Mouse (Mus musculus) hindbrain, postnatal 0 days (tissue): Measurements from ENCODE around the gene Htr1f. TPM values are rescaled to one million over a fixed set of nuclear protein-coding genes. Genes with fewer than 3 reads are reported as not detected.

Experiments used
- ATAC-seq: fragments of 200-750 bp; cut with Nextera tagmentation; 2 replicates; pipeline ENCODE4 v1.8.0; 2017; ENCODE audit warnings: mild to moderate bottlenecking, moderate TSS enrichment, moderate library complexity
- DNase-seq: peaks from one replicate; pipeline ENCODE4 v3.0.0-alpha.2; 2015; ENCODE audit warnings: low spot score
- H3K27ac ChIP-seq: fragments of 300-500 bp; sonication (generic); 2 replicates; pipeline ENCODE4 v1.5.1; 2014; ENCODE audit warnings: mild to moderate bottlenecking
- H3K27me3 ChIP-seq: fragments of 300-500 bp; sonication (generic); 2 replicates; pipeline ENCODE4 v1.6.1; 2014; ENCODE audit warnings: low read length, mixed read lengths; ENCODE audit not compliant: insufficient read depth
- H3K36me3 ChIP-seq: fragments of 300-500 bp; sonication (generic); 2 replicates; pipeline ENCODE4 v1.6.1; 2014; ENCODE audit warnings: low read length, mixed read lengths; ENCODE audit not compliant: insufficient read depth
- H3K4me1 ChIP-seq: fragments of 300-500 bp; sonication (generic); 2 replicates; pipeline ENCODE4 v1.6.1; 2014; ENCODE audit warnings: antibody characterized with exemption, low read length, mixed read lengths; ENCODE audit not compliant: insufficient read depth
- H3K4me2 ChIP-seq: fragments of 300-500 bp; sonication (generic); 2 replicates; pipeline ENCODE4 v1.6.1; 2014; ENCODE audit warnings: low read depth, mild to moderate bottlenecking, low read length, moderate library complexity, mixed read lengths
- H3K4me3 ChIP-seq: fragments of 300-500 bp; sonication (generic); 2 replicates; pipeline ENCODE4 v1.5.1; 2014; ENCODE audit warnings: low read length
- H3K9ac ChIP-seq: fragments of 300-500 bp; sonication (generic); replicated peaks from 2 replicates; pipeline ENCODE4 v1.6.1; 2014; ENCODE audit warnings: mild to moderate bottlenecking, low read length, moderate library complexity, mixed read lengths
- H3K9me3 ChIP-seq: fragments of 300-500 bp; sonication (generic); 2 replicates; pipeline ENCODE4 v1.6.1; 2016; ENCODE audit warnings: low read length, mixed read lengths
- CTCF ChIP-seq: IDR thresholded peaks from 2 replicates; pipeline ENCODE4 v1.5.1; 2016; ENCODE audit warnings: antibody characterized with exemption, control low read depth, low read depth
- WGBS: fragments of 180-500 bp; shearing (Covaris S2); extraction: QIAGEN DNeasy Blood & Tissue Kit; methylation state at CpG from one replicate; pipeline ENCODE4 v1.1.7; 2014; 5-methylcytosine and 5-hydroxymethylcytosine counted together
- polyA plus RNA-seq: library from polyadenylated mRNA; unstranded; fragments of >200 nt; fragmentation: Nextera tagmentation; extraction: Ambion mirVana; gene quantifications from 2 replicates; pipeline ENCODE4 v1.2.1, GENCODE M21; 2015
- total RNA-seq: library from RNA; depleted of rRNA; stranded (reverse); fragments of >200 nt; gene quantifications from 2 replicates; pipeline ENCODE4 v1.2.3, GENCODE M21; 2014

Gene Htr1f
- total and polyA plus RNA-seq, 2 experiments from 2014 or later, result 0.31 to 0.56 TPM

DNA sequence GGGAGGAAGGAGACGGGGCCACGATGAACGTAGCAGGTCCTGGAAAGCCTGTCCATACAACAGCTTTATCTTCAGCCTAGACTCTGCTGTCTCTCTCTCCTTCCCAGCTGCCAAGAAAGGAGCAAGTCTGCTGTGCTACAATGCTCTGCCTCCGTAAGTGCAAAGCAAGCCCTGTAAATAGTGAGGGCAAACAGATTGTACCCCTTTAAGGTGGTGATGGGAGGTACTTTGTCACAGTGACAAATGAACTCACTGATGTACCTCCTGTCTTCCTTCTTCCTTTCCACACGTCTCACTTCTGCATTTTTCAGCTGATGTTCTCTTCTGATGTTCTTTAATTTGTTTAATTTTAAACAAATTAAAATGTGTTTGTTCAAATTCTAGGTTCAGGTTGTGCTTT is 221.8 kb downstream of the Htr1f start:
- 70% methylated on average over 5 of the region's 5 CpGs for WGBS
- TF ChIP-seq CTCF, result no peak
- ATAC-seq, result no peak

GRCm38 (mm10) chr16:64881442-64881841 is 224.2 kb downstream of the Htr1f start:
- no peak for ATAC-seq
- WGBS, result 85% methylated on average over 2 of the region's 2 CpGs
- no peak for TF ChIP-seq CTCF
- no peaks in the 10 kb centered on the region for H3K9me3 ChIP-seq
- no peak overlapping the region for H3K9ac ChIP-seq
- H3K4me1 ChIP-seq, result no peaks in the 10 kb centered on the region
- no peaks in the 10 kb centered on the region for H3K27me3 ChIP-seq
- DNase-seq, result no peak
- no peak overlapping the region for H3K4me3 ChIP-seq
- no peak overlapping the region for H3K27ac ChIP-seq
- H3K4me2 ChIP-seq, result no peak overlapping the region
- H3K36me3 ChIP-seq, result no peaks in the 10 kb centered on the region

More for the DNA sequence above, 221.8 kb downstream of the Htr1f start:
- no peak overlapping the region for H3K4me2 ChIP-seq
- no peaks in the 10 kb centered on the region for H3K36me3 ChIP-seq
- no peak overlapping the region for H3K4me3 ChIP-seq
- no peaks in the 10 kb centered on the region for H3K4me1 ChIP-seq
- no peaks in the 10 kb centered on the region for H3K27me3 ChIP-seq
- no peak overlapping the region for H3K27ac ChIP-seq
- no peak overlapping the region for H3K9ac ChIP-seq
- no peaks in the 10 kb centered on the region for H3K9me3 ChIP-seq
- no peak for DNase-seq

- Histone ChIP-seq H3K4me3 (no peak overlapping the region), H3K4me2 (no peak overlapping the region), H3K27ac (no peak overlapping the region), H3K27me3 (no peaks in the 10 kb centered on the region), H3K36me3 (no peaks in the 10 kb centered on the region), H3K4me1 (no peaks in the 10 kb centered on the region), H3K9me3 (no peaks in the 10 kb centered on the region), H3K9ac (no peak overlapping the region)
- WGBS, result 52% methylated on average over 3 of the region's 3 CpGs
- no peak for ATAC-seq
- no peak for TF ChIP-seq CTCF
- no peak for DNase-seq
Measured at GRCm38 (mm10) chr16:64880986-64881385, 224.7 kb downstream of the Htr1f start.

- Histone ChIP-seq H3K9ac (no peak overlapping the region), H3K4me3 (no peak overlapping the region), H3K36me3 (no peaks in the 10 kb centered on the region), H3K9me3 (no peaks in the 10 kb centered on the region), H3K4me2 (no peak overlapping the region), H3K27me3 (no peaks in the 10 kb centered on the region), H3K27ac (no peak overlapping the region), H3K4me1 (no peaks in the 10 kb centered on the region)
- DNase-seq, result no peak
- TF ChIP-seq CTCF, result no peak
- WGBS, result 86% methylated on average over 5 of the region's 5 CpGs
- ATAC-seq, result no peak
Measured at GRCm38 (mm10) chr16:64879735-64880134, 225.9 kb downstream of the Htr1f start.

DNA sequence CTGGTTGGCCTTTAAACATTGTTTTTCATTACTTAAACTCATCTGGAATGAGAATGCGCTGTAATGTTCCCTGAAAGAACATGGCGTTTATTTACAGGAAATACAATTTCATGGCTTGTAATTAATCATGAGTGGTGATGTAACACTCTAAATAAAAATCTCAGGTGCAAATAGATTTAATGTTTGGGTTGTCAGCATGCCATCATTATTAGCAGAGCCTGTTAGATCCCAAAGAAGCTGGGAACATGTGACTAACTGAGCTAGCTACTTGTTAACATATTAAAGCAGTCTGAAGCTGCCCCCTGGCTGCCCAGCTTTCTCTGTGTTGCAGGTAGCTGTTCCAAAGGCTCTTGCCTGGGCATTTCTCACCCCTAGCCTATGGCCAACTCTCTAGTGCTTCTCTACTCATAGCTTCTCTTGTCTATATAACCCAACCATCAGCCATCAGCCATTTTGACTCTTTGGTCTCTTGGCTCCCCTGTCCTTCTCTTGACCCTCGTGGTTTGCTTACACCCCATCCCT is 227.0 kb downstream of the Htr1f start:
- H3K9ac ChIP-seq, result no peak overlapping the region
- 92% methylated on average over 3 of the region's 3 CpGs for WGBS
- no peak overlapping the region for H3K27ac ChIP-seq
- H3K9me3 ChIP-seq, result no peaks in the 10 kb centered on the region
- no peak for TF ChIP-seq CTCF
- H3K27me3 ChIP-seq, result no peaks in the 10 kb centered on the region
- H3K4me2 ChIP-seq, result no peak overlapping the region
- no peak overlapping the region for H3K4me3 ChIP-seq
- DNase-seq (no peak), ATAC-seq (no peak)
- no peaks in the 10 kb centered on the region for H3K4me1 ChIP-seq
- no peaks in the 10 kb centered on the region for H3K36me3 ChIP-seq

GRCm38 (mm10) chr16:64877314-64877713 is 228.3 kb downstream of the Htr1f start:
- WGBS, result 80% methylated on average over 3 of the region's 3 CpGs
- Histone ChIP-seq H3K9ac (no peak overlapping the region), H3K27me3 (no peaks in the 10 kb centered on the region), H3K9me3 (no peaks in the 10 kb centered on the region), H3K4me3 (no peak overlapping the region), H3K36me3 (no peaks in the 10 kb centered on the region), H3K27ac (no peak overlapping the region), H3K4me2 (no peak overlapping the region), H3K4me1 (no peaks in the 10 kb centered on the region)
- ATAC-seq, result no peak
- no peak for DNase-seq
- TF ChIP-seq CTCF, result no peak

GRCm38 (mm10) chr16:64876631-64877265 is 228.9 kb downstream of the Htr1f start:
- no peak for ATAC-seq

More at GRCm38 (mm10) chr16:64876631-64877265, 228.9 kb downstream of the Htr1f start:
- Histone ChIP-seq H3K4me1 (no peaks in the 10 kb centered on the region), H3K27me3 (no peaks in the 10 kb centered on the region), H3K27ac (no peak overlapping the region), H3K36me3 (no peaks in the 10 kb centered on the region), H3K9ac (no peak overlapping the region), H3K9me3 (no peaks in the 10 kb centered on the region), H3K4me2 (no peak overlapping the region), H3K4me3 (no peak overlapping the region)
- no peak for TF ChIP-seq CTCF
- no peak for DNase-seq
- WGBS, result 73% methylated on average over 4 of the region's 4 CpGs
